ENCODE assay signal across 9 mouse cellular contexts in genomic region chr7:118113541-118114297, GRCm38 (mm10). TPM values are rescaled to one million over a fixed set of nuclear protein-coding genes. Genes with fewer than 3 reads are reported as not detected.
DNase-seq lines count a peak whose midpoint lies in the region; ATAC-seq and TF ChIP-seq lines count a peak whose summit lies in the region.
"Had no signal": no experiment of that assay in that cellular context is flagged by ENCODE, and none has a peak within 500 bp of the region (broad histone marks: within the 10 kb centered on the region; RNA-seq: fewer than 3 reads in every experiment).

No protein-coding gene starts in this region.

- no peaks in the 10 kb centered on the region for H3K27me3 ChIP-seq in lung, embryonic 15.5 days
- H3K27me3 ChIP-seq in forebrain, embryonic 12.5 days, result no peaks in the 10 kb centered on the region
- no peaks in the 10 kb centered on the region for H3K27me3 ChIP-seq in limb, embryonic 14.5 days (ENCODE audit: control insufficient read depth, insufficient read depth, low read length)
- no peaks in the 10 kb centered on the region for H3K27me3 ChIP-seq in stomach, embryonic 14.5 days (ENCODE audit: control insufficient read depth, insufficient read depth, low read length)

- no peak for DNase-seq in lung, postnatal 10 days
- DNase-seq in limb, embryonic 14.5 days (ENCODE audit: low spot score), result no peak
- no peak for DNase-seq in right cerebral cortex, postnatal 14 days
- no peak for DNase-seq in frontal cortex, postnatal 14 days (ENCODE audit: low spot score in 2 of 2)
- no peak for DNase-seq in right cerebral cortex, adult 18-20 months
- DNase-seq: thymus, postnatal 4 days had no signal

- H3K4me2 ChIP-seq in lung, embryonic 15.5 days, result peak overlapping the region; percentile 62
- peak overlapping the region; percentile 94 for H3K4me2 ChIP-seq in forebrain, embryonic 12.5 days
- peak overlapping the region; percentile 72 for H3K4me2 ChIP-seq in limb, embryonic 14.5 days (replicated peaks; ENCODE audit: low read depth, low read length, severe bottlenecking)
- peak overlapping the region; percentile 51 for H3K4me2 ChIP-seq in stomach, embryonic 14.5 days (replicated peaks; ENCODE audit: low read depth, low read length)

- peak overlapping the region; percentile 87 for H3K4me3 ChIP-seq in lung, embryonic 15.5 days
- H3K4me3 ChIP-seq in forebrain, embryonic 12.5 days (replicated peaks), result peak overlapping the region; percentile 86
- H3K4me3 ChIP-seq in limb, embryonic 14.5 days (replicated peaks; ENCODE audit: low read length), result peak overlapping the region; percentile 88
- peak overlapping the region; percentile 96 for H3K4me3 ChIP-seq in stomach, embryonic 14.5 days (ENCODE audit: low read depth, low read length)

- no peak for TF ChIP-seq POLR2A in limb, embryonic 14.5 days (IDR thresholded peaks at IDR 0.05; ENCODE audit: borderline replicate concordance, extremely low read depth, insufficient read depth, insufficient read length)

- H3K9ac ChIP-seq in lung, embryonic 15.5 days, result 0 out of 2 replicates have a peak overlapping the region, but pooled peaks have one; percentile 99
- peak overlapping the region; percentile 99; the same call in 1 of the 2 replicates for H3K9ac ChIP-seq in forebrain, embryonic 12.5 days
- peak overlapping the region; percentile 99 for H3K9ac ChIP-seq in limb, embryonic 14.5 days (ENCODE audit: low read depth, low read length, severe bottlenecking)
- peak overlapping the region; percentile 98; the same call in 1 of the 2 replicates for H3K9ac ChIP-seq in stomach, embryonic 14.5 days (replicated peaks; ENCODE audit: low read depth, low read length)

- H3K9me3 ChIP-seq in lung, embryonic 15.5 days, result no peaks in the 10 kb centered on the region
- H3K9me3 ChIP-seq in forebrain, embryonic 12.5 days, result no peaks in the 10 kb centered on the region
- H3K9me3 ChIP-seq in limb, embryonic 14.5 days (ENCODE audit: control insufficient read depth, low read length), result no peaks in the 10 kb centered on the region
- no peaks in the 10 kb centered on the region for H3K9me3 ChIP-seq in stomach, embryonic 14.5 days (ENCODE audit: control insufficient read depth, low read depth, low read length)

- H3K4me1 ChIP-seq in lung, embryonic 15.5 days, result peaks cover 43% of the 10 kb centered on the region
- peaks cover 57% of the 10 kb centered on the region for H3K4me1 ChIP-seq in forebrain, embryonic 12.5 days
- H3K4me1 ChIP-seq in limb, embryonic 14.5 days (ENCODE audit: control insufficient read depth, insufficient read depth, low read length), result peaks cover 38% of the 10 kb centered on the region
- peaks cover 31% of the 10 kb centered on the region for H3K4me1 ChIP-seq in stomach, embryonic 14.5 days (ENCODE audit: control insufficient read depth, insufficient read depth, low read length)

- no peak for ATAC-seq in lung, embryonic 15.5 days (ENCODE audit: borderline replicate concordance, extremely low read depth, low FRiP score, low TSS enrichment)
- no peak for ATAC-seq in forebrain, embryonic 12.5 days (ENCODE audit: low FRiP score)
- ATAC-seq in limb, embryonic 14.5 days (ENCODE audit: low FRiP score, low read depth), result no peak
- ATAC-seq in stomach, embryonic 14.5 days (ENCODE audit: insufficient number of reproducible peaks, insufficient read depth, low FRiP score, low read depth), result no peak

- H3K36me3 ChIP-seq in lung, embryonic 15.5 days, result peaks cover 67% of the 10 kb centered on the region
- H3K36me3 ChIP-seq in forebrain, embryonic 12.5 days (replicated peaks), result peaks cover 69% of the 10 kb centered on the region
- peaks cover 71% of the 10 kb centered on the region for H3K36me3 ChIP-seq in limb, embryonic 14.5 days (ENCODE audit: control insufficient read depth, insufficient read depth, low read length)
- H3K36me3 ChIP-seq in stomach, embryonic 14.5 days (ENCODE audit: control insufficient read depth, insufficient read depth, low read length), result peaks cover 65% of the 10 kb centered on the region

- 54% methylated on average over 5 of the region's 5 CpGs for WGBS in lung, embryonic 15.5 days
- WGBS in forebrain, embryonic 12.5 days, result 80% methylated on average over 5 of the region's 5 CpGs
- 62% methylated on average over 5 of the region's 5 CpGs for WGBS in limb, embryonic 14.5 days
- 64% methylated on average over 5 of the region's 5 CpGs for WGBS in stomach, embryonic 14.5 days

- no peak overlapping the region for H3K27ac ChIP-seq in lung, embryonic 15.5 days
- no peak overlapping the region for H3K27ac ChIP-seq in forebrain, embryonic 12.5 days
- no peak overlapping the region for H3K27ac ChIP-seq in limb, embryonic 14.5 days (replicated peaks; ENCODE audit: low read depth, low read length)
- no peak overlapping the region for H3K27ac ChIP-seq in stomach, embryonic 14.5 days (ENCODE audit: low read length)

RNA-seq across cellular contexts. Expression of gene Rps15a, which starts 2.3 kb away (rescaled TPM):
- polyA plus RNA-seq in lung, embryonic 15.5 days (2015; fragmentation: Nextera tagmentation; extraction: Ambion mirVana), result 769 and 810 TPM in 2 replicates
- 576 and 579 TPM in 2 replicates for polyA plus RNA-seq in forebrain, embryonic 12.5 days (2016; fragmentation: Nextera tagmentation; extraction: Ambion mirVana)
- polyA plus RNA-seq in limb, embryonic 14.5 days (2012; rRNA removed), result 2,332 and 6,071 TPM in 2 replicates
- polyA plus RNA-seq in limb, embryonic 14.5 days (2014; fragmentation: Nextera tagmentation; extraction: Ambion mirVana), result 948 and 1,027 TPM in 2 replicates
- 908 and 1,028 TPM in 2 replicates for polyA plus RNA-seq in stomach, embryonic 14.5 days (2014; fragmentation: Nextera tagmentation; extraction: Ambion mirVana)

RNA-seq across cellular contexts. Expression of gene Arl6ip1, which starts 15.7 kb away (rescaled TPM):
- polyA plus RNA-seq in lung, embryonic 15.5 days (2015; fragmentation: Nextera tagmentation; extraction: Ambion mirVana), result 500 and 550 TPM in 2 replicates
- 624 and 683 TPM in 2 replicates for polyA plus RNA-seq in forebrain, embryonic 12.5 days (2016; fragmentation: Nextera tagmentation; extraction: Ambion mirVana)
- polyA plus RNA-seq in limb, embryonic 14.5 days (2012; rRNA removed), result 163 and 196 TPM in 2 replicates
- 283 and 299 TPM in 2 replicates for polyA plus RNA-seq in limb, embryonic 14.5 days (2014; fragmentation: Nextera tagmentation; extraction: Ambion mirVana)
- polyA plus RNA-seq in stomach, embryonic 14.5 days (2014; fragmentation: Nextera tagmentation; extraction: Ambion mirVana), result 372 and 393 TPM in 2 replicates
